Mouse (Mus musculus) kidney, postnatal 0 days (tissue): ENCODE measurements around the gene Hopx. TPM values are rescaled to one million over a fixed set of nuclear protein-coding genes. Genes with fewer than 3 reads are reported as not detected.
A peak's percentile ranks its signal among the peaks of the same experiment; 100 is the strongest.

ENCODE experiments used
- ATAC-seq: fragments of 200-750 bp; cut with Nextera tagmentation; replicated peaks from 2 replicates; pipeline ENCODE4 v1.8.0; 2017; ENCODE audit warnings: low read depth, moderate number of reproducible peaks, moderate TSS enrichment, moderate library complexity; ENCODE audit not compliant: low FRiP score
- DNase-seq: peaks from one replicate; pipeline ENCODE4 v3.0.0-alpha.2; 2016; ENCODE audit warnings: low spot score
- H3K27ac ChIP-seq: fragments of 300-500 bp; sonication (generic); 2 replicates; pipeline ENCODE4 v1.5.1; 2014; ENCODE audit warnings: mild to moderate bottlenecking
- H3K27me3 ChIP-seq: fragments of 300-500 bp; sonication (generic); 2 replicates; pipeline ENCODE4 v1.6.1; 2014; ENCODE audit warnings: low read length, mixed read lengths; ENCODE audit not compliant: insufficient read depth
- H3K36me3 ChIP-seq: fragments of 300-500 bp; sonication (generic); 2 replicates; pipeline ENCODE4 v1.6.1; 2014; ENCODE audit warnings: low read length, mixed read lengths; ENCODE audit not compliant: insufficient read depth
- H3K4me1 ChIP-seq: fragments of 300-500 bp; sonication (generic); replicated peaks from 2 replicates; pipeline ENCODE4 v1.6.1; 2014; ENCODE audit warnings: antibody characterized with exemption, low read length, mixed read lengths; ENCODE audit not compliant: insufficient read depth
- H3K4me2 ChIP-seq: fragments of 300-500 bp; sonication (generic); 2 replicates; pipeline ENCODE4 v1.6.1; 2014; ENCODE audit warnings: mild to moderate bottlenecking, low read length, moderate library complexity, mixed read lengths
- H3K4me3 ChIP-seq: fragments of 300-500 bp; sonication (generic); replicated peaks from 2 replicates; pipeline ENCODE4 v1.5.1; 2014; ENCODE audit warnings: low read depth, low read length
- H3K9ac ChIP-seq: fragments of 300-500 bp; sonication (generic); 2 replicates; pipeline ENCODE4 v1.6.1; 2014; ENCODE audit warnings: low read depth, low read length
- H3K9me3 ChIP-seq: fragments of 300-500 bp; sonication (generic); replicated peaks from 2 replicates; pipeline ENCODE4 v1.6.1; 2016; ENCODE audit warnings: low read length, inconsistent platforms, mixed read lengths
- CTCF ChIP-seq: IDR thresholded peaks from 2 replicates; pipeline ENCODE4 v1.5.1; 2016; ENCODE audit warnings: antibody characterized with exemption, low read depth, mild to moderate bottlenecking, moderate library complexity
- WGBS: fragments of 180-500 bp; shearing (Covaris S2); extraction: QIAGEN DNeasy Blood & Tissue Kit; methylation state at CpG from one replicate; pipeline ENCODE4 v1.1.7; 2014; 5-methylcytosine and 5-hydroxymethylcytosine counted together
- polyA plus RNA-seq: library from polyadenylated mRNA; unstranded; fragments of >200 nt; fragmentation: Nextera tagmentation; extraction: Ambion mirVana; gene quantifications from 2 replicates; pipeline ENCODE4 v1.2.1, GENCODE M21; 2015

The Hopx gene
- 3.6 and 3.9 TPM in 2 replicates for polyA plus RNA-seq

GRCm38 (mm10) chr5:77114817-77115731 lies at the start of gene Hopx:
TSS of gene Hopx (minus strand) at chr5:77115121.
- WGBS = 33% methylated on average over 33 of the region's 33 CpGs
- Histone ChIP-seq H3K27ac (peak within 1 kb of the TSS; percentile 50), H3K9ac (no peak within 1 kb of the TSS), H3K4me1 (peaks cover 11% of the 10 kb centered on the region; the same call in 1 of the 2 replicates), H3K36me3 (no peaks in the 10 kb centered on the region), H3K4me3 (no peak within 1 kb of the TSS), H3K4me2 (peak within 1 kb of the TSS; percentile 18), H3K27me3 (no peaks in the 10 kb centered on the region), H3K9me3 (no peaks in the 10 kb centered on the region)
- DNase-seq (peak; percentile 84), ATAC-seq (peak; percentile 25; the same call in 1 of the 2 replicates)
- TF ChIP-seq CTCF = no peak

GRCm38 (mm10) chr5:77163597-77163996 lies 48.7 kb upstream of the Hopx start:
- no peak overlapping the region for H3K27ac ChIP-seq
- H3K27me3 ChIP-seq = no peaks in the 10 kb centered on the region
- H3K4me2 ChIP-seq = no peak overlapping the region
- WGBS = 76% methylated on average over 7 of the region's 7 CpGs
- DNase-seq = no peak
- ATAC-seq = no peak
- no peaks in the 10 kb centered on the region for H3K4me1 ChIP-seq
- no peaks in the 10 kb centered on the region for H3K9me3 ChIP-seq
- no peak overlapping the region for H3K9ac ChIP-seq
- H3K36me3 ChIP-seq = no peaks in the 10 kb centered on the region
- no peak overlapping the region for H3K4me3 ChIP-seq
- no peak for TF ChIP-seq CTCF

- Histone ChIP-seq H3K9me3 (no peaks in the 10 kb centered on the region), H3K4me3 (no peak overlapping the region), H3K4me2 (no peak overlapping the region), H3K36me3 (no peaks in the 10 kb centered on the region), H3K27me3 (no peaks in the 10 kb centered on the region), H3K9ac (no peak overlapping the region), H3K27ac (no peak overlapping the region), H3K4me1 (no peaks in the 10 kb centered on the region)
- WGBS = 92% methylated on average over 3 of the region's 3 CpGs
- no peak for ATAC-seq
- TF ChIP-seq CTCF = no peak
- no peak for DNase-seq
These were observed 47.6 kb upstream of the Hopx start for GRCm38 (mm10) chr5:77162566-77162965.

GRCm38 (mm10) chr5:77157777-77158540 lies 43.0 kb upstream of the Hopx start:
- WGBS = 32% methylated on average over 14 of the region's 14 CpGs
- no peaks in the 10 kb centered on the region for H3K4me1 ChIP-seq
- DNase-seq (peak; percentile 76), ATAC-seq (peak; percentile 25; the same call in 1 of the 2 replicates)
- H3K9me3 ChIP-seq = no peaks in the 10 kb centered on the region
- no peak for TF ChIP-seq CTCF
- no peaks in the 10 kb centered on the region for H3K27me3 ChIP-seq
- no peak overlapping the region for H3K9ac ChIP-seq
- H3K36me3 ChIP-seq = no peaks in the 10 kb centered on the region
- no peak overlapping the region for H3K27ac ChIP-seq
- no peak overlapping the region for H3K4me3 ChIP-seq
- no peak overlapping the region for H3K4me2 ChIP-seq

- DNase-seq (no peak), ATAC-seq (no peak)
- TF ChIP-seq CTCF = no peak
- Histone ChIP-seq H3K9ac (no peak overlapping the region), H3K27ac (no peak overlapping the region), H3K27me3 (no peaks in the 10 kb centered on the region), H3K4me2 (no peak overlapping the region), H3K9me3 (no peaks in the 10 kb centered on the region), H3K4me1 (no peaks in the 10 kb centered on the region), H3K4me3 (no peak overlapping the region), H3K36me3 (no peaks in the 10 kb centered on the region)
- 56% methylated on average over 5 of the region's 5 CpGs for WGBS
These were observed 42.0 kb upstream of the Hopx start for GRCm38 (mm10) chr5:77156938-77157337.

- H3K27ac ChIP-seq = no peak overlapping the region
- no peak for TF ChIP-seq CTCF
- DNase-seq = no peak
- 93% methylated on average over 12 of the region's 12 CpGs for WGBS
- no peak for ATAC-seq
- H3K36me3 ChIP-seq = no peaks in the 10 kb centered on the region
- no peak overlapping the region for H3K4me2 ChIP-seq
- H3K9ac ChIP-seq = no peak overlapping the region
- no peaks in the 10 kb centered on the region for H3K9me3 ChIP-seq
- H3K4me3 ChIP-seq = no peak overlapping the region
- no peaks in the 10 kb centered on the region for H3K27me3 ChIP-seq
- no peaks in the 10 kb centered on the region for H3K4me1 ChIP-seq
These were observed 40.6 kb upstream of the Hopx start for GRCm38 (mm10) chr5:77155526-77155925.
